Mouse (Mus musculus) lung, postnatal 0 days (tissue): ENCODE measurements around the gene Ptpn14.

Experiments used
- CTCF ChIP-seq: IDR thresholded peaks from 2 replicates; pipeline ENCODE4 v1.5.1; 2016; ENCODE audit warnings: antibody characterized with exemption, mild to moderate bottlenecking
- EP300 ChIP-seq: IDR thresholded peaks from 2 replicates; pipeline ENCODE4 v1.6.1; 2016; ENCODE audit warnings: antibody characterized with exemption, mild to moderate bottlenecking, control low read depth

DNA sequence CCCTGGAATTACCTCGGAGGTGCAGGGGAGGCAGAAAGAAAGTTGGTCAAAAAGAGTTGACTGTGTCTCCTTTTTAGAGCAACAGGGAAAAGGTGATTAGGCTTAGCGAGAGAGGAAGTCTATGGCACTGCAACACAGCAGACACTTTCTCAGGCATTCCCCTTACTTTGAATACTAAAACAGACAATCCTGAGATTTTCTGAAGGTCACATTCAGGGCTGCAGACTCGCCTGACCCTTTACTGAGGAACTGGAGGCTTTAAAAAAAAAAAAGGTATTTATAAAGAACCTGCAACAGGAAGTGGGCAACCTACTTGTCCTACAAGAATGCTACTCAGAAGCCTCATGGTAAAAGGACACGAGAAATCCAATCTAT, 189.0 kb downstream of the Ptpn14 start:
- TF ChIP-seq CTCF (no peak), EP300 (no peak)
